Mouse (Mus musculus): ENCODE results near the gene Dnajc16. TPM values are rescaled to one million over a fixed set of nuclear protein-coding genes. Genes with fewer than 3 reads are reported as not detected.

The Dnajc16 gene
- total and polyA plus RNA-seq, 3 experiments: 12.5 to 24.9 (median 20.4) TPM

GRCm38 (mm10) chr4:141794152-141794535 lies 3.4 kb upstream of the Dnajc16 start:
- no peaks in the 10 kb centered on the region; the same call in 1 of the 2 replicates for H3K36me3 ChIP-seq (ENCODE audit: control insufficient read depth, insufficient read depth, low read length)
- H3K27me3 ChIP-seq (ENCODE audit: control insufficient read depth, insufficient read depth, low read length): no peaks in the 10 kb centered on the region
- 3% methylated on average over 5 of the region's 5 CpGs for WGBS
- peak overlapping the region; percentile 89 for H3K4me3 ChIP-seq
- no peak for TF ChIP-seq POLR2A (IDR thresholded peaks at IDR 0.05; ENCODE audit: insufficient read depth, low read depth, low read length)
- no peak for TF ChIP-seq CTCF (IDR thresholded peaks at IDR 0.05)
- no peak for TF ChIP-seq EP300 (IDR thresholded peaks at IDR 0.05; ENCODE audit: insufficient read depth, low read depth, low read length)
- no peak for DNase-seq
- peak overlapping the region; percentile 67 for H3K9ac ChIP-seq (ENCODE audit: low read depth, low read length)
- intact Hi-C loops (cut with DNase I): loop anchor here (10.0 kb wide), 1 partner anchor 659 kb away; the partner anchor contains the start of gene Szrd1
- 0 out of 2 replicates have a peak, but pooled peaks cover 4% of the 10 kb centered on the region for H3K79me2 ChIP-seq (replicated peaks; ENCODE audit: control insufficient read depth, insufficient read depth, low read length)
- H3K4me1 ChIP-seq (ENCODE audit: control insufficient read depth, insufficient read depth, low read length): peaks cover 6% of the 10 kb centered on the region
- peak overlapping the region; percentile 92 for H3K27ac ChIP-seq

GRCm38 (mm10) chr4:141793282-141794151 lies 2.8 kb upstream of the Dnajc16 start, which contains the start of gene Casp9:
Casp9 (plus strand) TSS chr4:141793612.
- DNase-seq: peak; percentile 99
- intact Hi-C loops (cut with DNase I): loop anchor here (10.0 kb wide), 1 partner anchor 659 kb away; the partner anchor contains the start of gene Szrd1
- TF ChIP-seq CTCF (IDR thresholded peaks at IDR 0.05): no peak
- TF ChIP-seq EP300 (IDR thresholded peaks at IDR 0.05; ENCODE audit: insufficient read depth, low read depth, low read length): 0 out of 2 replicates have a peak, but pooled peaks have one; percentile 8
- peak; percentile 79 for TF ChIP-seq POLR2A (IDR thresholded peaks at IDR 0.05; ENCODE audit: insufficient read depth, low read depth, low read length)
- peak within 1 kb of the TSS; percentile 89 for H3K4me3 ChIP-seq
- no peaks in the 10 kb centered on the region for H3K27me3 ChIP-seq (ENCODE audit: control insufficient read depth, insufficient read depth, low read length)
- H3K79me2 ChIP-seq (replicated peaks; ENCODE audit: control insufficient read depth, insufficient read depth, low read length): 0 out of 2 replicates have a peak, but pooled peaks cover 4% of the 10 kb centered on the region
- peaks cover 6% of the 10 kb centered on the region for H3K4me1 ChIP-seq (ENCODE audit: control insufficient read depth, insufficient read depth, low read length)
- H3K27ac ChIP-seq: peak within 1 kb of the TSS; percentile 92
- under 1% methylated on average over 75 of the region's 80 CpGs for WGBS
- peak within 1 kb of the TSS; percentile 67 for H3K9ac ChIP-seq (ENCODE audit: low read depth, low read length)
- no peaks in the 10 kb centered on the region; the same call in 1 of the 2 replicates for H3K36me3 ChIP-seq (ENCODE audit: control insufficient read depth, insufficient read depth, low read length)

GRCm38 (mm10) chr4:141792554-141793281 lies 2.0 kb upstream of the Dnajc16 start:
- WGBS: 13% methylated on average over 10 of the region's 10 CpGs

GRCm38 (mm10) chr4:141791951-141792350 lies 1.2 kb upstream of the Dnajc16 start:
- no peak for DNase-seq
- Histone ChIP-seq H3K4me3 (no peak overlapping the region), H3K27ac (no peak overlapping the region), H3K27me3 (ENCODE audit: control insufficient read depth, insufficient read depth, low read length) (no peaks in the 10 kb centered on the region), H3K79me2 (replicated peaks; ENCODE audit: control insufficient read depth, insufficient read depth, low read length) (0 out of 2 replicates have a peak, but pooled peaks cover 2% of the 10 kb centered on the region), H3K36me3 (ENCODE audit: control insufficient read depth, insufficient read depth, low read length) (no peaks in the 10 kb centered on the region; the same call in 1 of the 2 replicates), H3K9ac (ENCODE audit: low read depth, low read length) (no peak overlapping the region), H3K4me1 (ENCODE audit: control insufficient read depth, insufficient read depth, low read length) (peaks cover 6% of the 10 kb centered on the region)
- intact Hi-C loops (cut with DNase I): loop anchor here (10.0 kb wide), 1 partner anchor 657 kb away; the partner anchor contains the start of gene Szrd1
- no peak for TF ChIP-seq POLR2A (IDR thresholded peaks at IDR 0.05; ENCODE audit: insufficient read depth, low read depth, low read length)
- TF ChIP-seq CTCF (IDR thresholded peaks at IDR 0.05): no peak
- TF ChIP-seq EP300 (IDR thresholded peaks at IDR 0.05; ENCODE audit: insufficient read depth, low read depth, low read length): no peak
- WGBS: 84% methylated on average over 8 of the region's 8 CpGs

More at GRCm38 (mm10) chr4:141792554-141793281, 2.0 kb upstream of the Dnajc16 start:
- Histone ChIP-seq H3K36me3 (ENCODE audit: control insufficient read depth, insufficient read depth, low read length) (no peaks in the 10 kb centered on the region; the same call in 1 of the 2 replicates), H3K27me3 (ENCODE audit: control insufficient read depth, insufficient read depth, low read length) (no peaks in the 10 kb centered on the region), H3K4me3 (peak overlapping the region; percentile 43), H3K79me2 (replicated peaks; ENCODE audit: control insufficient read depth, insufficient read depth, low read length) (0 out of 2 replicates have a peak, but pooled peaks cover 4% of the 10 kb centered on the region), H3K9ac (ENCODE audit: low read depth, low read length) (peak overlapping the region; percentile 47), H3K4me1 (ENCODE audit: control insufficient read depth, insufficient read depth, low read length) (peaks cover 6% of the 10 kb centered on the region), H3K27ac (peak overlapping the region; percentile 92)
- intact Hi-C loops (cut with DNase I): loop anchor here (10.0 kb wide), 1 partner anchor 658 kb away; the partner anchor contains the start of gene Szrd1
- TF ChIP-seq CTCF (IDR thresholded peaks at IDR 0.05): no peak
- DNase-seq: no peak

- H3K4me3 ChIP-seq: no peak overlapping the region
- no peak overlapping the region for H3K27ac ChIP-seq
- no peak overlapping the region for H3K9ac ChIP-seq (ENCODE audit: low read depth, low read length)
- 88% methylated on average over 7 of the region's 7 CpGs for WGBS
- H3K4me1 ChIP-seq (ENCODE audit: control insufficient read depth, insufficient read depth, low read length): peaks cover 6% of the 10 kb centered on the region
- no peak for DNase-seq
- intact Hi-C loops (cut with DNase I): loop anchor here (10.0 kb wide), 1 partner anchor 657 kb away; the partner anchor contains the start of gene Szrd1
- no peaks in the 10 kb centered on the region for H3K27me3 ChIP-seq (ENCODE audit: control insufficient read depth, insufficient read depth, low read length)
- no peaks in the 10 kb centered on the region for H3K36me3 ChIP-seq (ENCODE audit: control insufficient read depth, insufficient read depth, low read length)
- no peak for TF ChIP-seq CTCF (IDR thresholded peaks at IDR 0.05)
- no peak for TF ChIP-seq POLR2A (IDR thresholded peaks at IDR 0.05; ENCODE audit: insufficient read depth, low read depth, low read length)
- TF ChIP-seq EP300 (IDR thresholded peaks at IDR 0.05; ENCODE audit: insufficient read depth, low read depth, low read length): no peak
- H3K79me2 ChIP-seq (replicated peaks; ENCODE audit: control insufficient read depth, insufficient read depth, low read length): 0 out of 2 replicates have a peak, but pooled peaks cover 2% of the 10 kb centered on the region
Measured at GRCm38 (mm10) chr4:141791486-141791885, 755 bp upstream of the Dnajc16 start.

Data from heart, adult 2 months (tissue).